In genomic region chrX:169685731-169686130, GRCm38 (mm10) we compare ENCODE assay signal across 11 mouse cellular contexts. TPM values are rescaled to one million over a fixed set of nuclear protein-coding genes. Genes with fewer than 3 reads are reported as not detected.
DNase-seq lines count a peak whose midpoint lies in the region; ATAC-seq lines count a peak whose summit lies in the region.
"Had no signal": no experiment of that assay in that cellular context is flagged by ENCODE, and none has a peak within 500 bp of the region (broad histone marks: within the 10 kb centered on the region; RNA-seq: fewer than 3 reads in every experiment).

No protein-coding gene starts in this region.

- no peaks in the 10 kb centered on the region for H3K9me3 ChIP-seq in forebrain, embryonic 10.5 days
- no peaks in the 10 kb centered on the region for H3K9me3 ChIP-seq in forebrain, embryonic 15.5 days
- H3K9me3 ChIP-seq in lung, embryonic 15.5 days: no peaks in the 10 kb centered on the region
- no peaks in the 10 kb centered on the region for H3K9me3 ChIP-seq in limb, embryonic 15.5 days
- no peaks in the 10 kb centered on the region for H3K9me3 ChIP-seq in stomach, embryonic 14.5 days (ENCODE audit: control insufficient read depth, low read depth, low read length)

- 47% methylated on average over 8 of the region's 8 CpGs for WGBS in forebrain, embryonic 10.5 days
- 26% methylated on average over 8 of the region's 8 CpGs for whole genome bisulfite sequencing in forebrain, embryonic 15.5 days
- 14% methylated on average over 8 of the region's 8 CpGs for WGBS in lung, embryonic 15.5 days
- 32% methylated on average over 8 of the region's 8 CpGs for WGBS in limb, embryonic 15.5 days
- WGBS in stomach, embryonic 14.5 days: 27% methylated on average over 8 of the region's 8 CpGs

- H3K4me1 ChIP-seq in forebrain, embryonic 10.5 days: peaks cover 7% of the 10 kb centered on the region; the same call in 1 of the 2 replicates
- no peaks in the 10 kb centered on the region for H3K4me1 ChIP-seq in forebrain, embryonic 15.5 days
- H3K4me1 ChIP-seq in lung, embryonic 15.5 days: no peaks in the 10 kb centered on the region
- H3K4me1 ChIP-seq in limb, embryonic 15.5 days: no peaks in the 10 kb centered on the region
- H3K4me1 ChIP-seq in stomach, embryonic 14.5 days (ENCODE audit: control insufficient read depth, insufficient read depth, low read length): no peaks in the 10 kb centered on the region

- no peak for DNase-seq in forebrain, embryonic 10.5 days (ENCODE audit: extremely low spot score, low spot score)
- no peak for DNase-seq in lung, postnatal 36 days
- DNase-seq in adrenal gland, postnatal 4 days (ENCODE audit: low spot score in 2 of 2): no peak
- DNase-seq in layer of hippocampus, adult 9-11 months: no peak
- DNase-seq: cerebellum, adult 9-10 months; right cerebral cortex, adult 18-20 months; thymus, postnatal 4 days had no signal

- H3K36me3 ChIP-seq in forebrain, embryonic 10.5 days (replicated peaks): no peaks in the 10 kb centered on the region
- no peaks in the 10 kb centered on the region for H3K36me3 ChIP-seq in forebrain, embryonic 15.5 days
- H3K36me3 ChIP-seq in lung, embryonic 15.5 days: no peaks in the 10 kb centered on the region
- H3K36me3 ChIP-seq in limb, embryonic 15.5 days: no peaks in the 10 kb centered on the region
- H3K36me3 ChIP-seq in stomach, embryonic 14.5 days (ENCODE audit: control insufficient read depth, insufficient read depth, low read length): no peaks in the 10 kb centered on the region

- peak overlapping the region; percentile 69; the same call in 1 of the 2 replicates for H3K27ac ChIP-seq in forebrain, embryonic 10.5 days
- H3K27ac ChIP-seq in forebrain, embryonic 15.5 days (replicated peaks): no peak overlapping the region
- no peak overlapping the region for H3K27ac ChIP-seq in lung, embryonic 15.5 days
- H3K27ac ChIP-seq in limb, embryonic 15.5 days: no peak overlapping the region
- no peak overlapping the region for H3K27ac ChIP-seq in stomach, embryonic 14.5 days (ENCODE audit: low read length)

- H3K9ac ChIP-seq in forebrain, embryonic 15.5 days (replicated peaks): no peak overlapping the region
- no peak overlapping the region for H3K9ac ChIP-seq in lung, embryonic 15.5 days
- H3K9ac ChIP-seq in limb, embryonic 15.5 days: no peak overlapping the region
- H3K9ac ChIP-seq in stomach, embryonic 14.5 days (replicated peaks; ENCODE audit: low read depth, low read length): no peak overlapping the region

- H3K4me2 ChIP-seq in forebrain, embryonic 15.5 days (replicated peaks): no peak overlapping the region; the same call in 1 of the 2 replicates
- H3K4me2 ChIP-seq in lung, embryonic 15.5 days: peak overlapping the region; percentile 53
- peak overlapping the region; percentile 32; the same call in 1 of the 2 replicates for H3K4me2 ChIP-seq in limb, embryonic 15.5 days
- peak overlapping the region; percentile 38 for H3K4me2 ChIP-seq in stomach, embryonic 14.5 days (replicated peaks; ENCODE audit: low read depth, low read length)

- no peak for ATAC-seq in forebrain, embryonic 15.5 days (replicated peaks)
- ATAC-seq in lung, embryonic 15.5 days (ENCODE audit: borderline replicate concordance, extremely low read depth, low FRiP score, low TSS enrichment): no peak
- no peak for ATAC-seq in limb, embryonic 15.5 days (ENCODE audit: insufficient number of reproducible peaks, low FRiP score, low TSS enrichment, low read depth)
- no peak for ATAC-seq in stomach, embryonic 14.5 days (ENCODE audit: insufficient number of reproducible peaks, insufficient read depth, low FRiP score, low read depth)

- H3K27me3 ChIP-seq in forebrain, embryonic 10.5 days (ENCODE audit: poor library complexity, severe bottlenecking): peaks cover 97% of the 10 kb centered on the region
- no peaks in the 10 kb centered on the region for H3K27me3 ChIP-seq in forebrain, embryonic 15.5 days
- H3K27me3 ChIP-seq in lung, embryonic 15.5 days: no peaks in the 10 kb centered on the region; the same call in 1 of the 2 replicates
- no peaks in the 10 kb centered on the region; the same call in 1 of the 2 replicates for H3K27me3 ChIP-seq in limb, embryonic 15.5 days
- no peaks in the 10 kb centered on the region for H3K27me3 ChIP-seq in stomach, embryonic 14.5 days (ENCODE audit: control insufficient read depth, insufficient read depth, low read length)

- peak overlapping the region; percentile 42 for H3K4me3 ChIP-seq in forebrain, embryonic 10.5 days
- no peak overlapping the region for H3K4me3 ChIP-seq in forebrain, embryonic 15.5 days
- peak overlapping the region; percentile 35 for H3K4me3 ChIP-seq in lung, embryonic 15.5 days
- H3K4me3 ChIP-seq in limb, embryonic 15.5 days: peak overlapping the region; percentile 36
- H3K4me3 ChIP-seq in stomach, embryonic 14.5 days (ENCODE audit: low read depth, low read length): peak overlapping the region; percentile 28

RNA-seq across cellular contexts. Expression of gene Mid1, which starts 0.7 kb away (rescaled TPM):
- polyA plus RNA-seq in forebrain, embryonic 10.5 days (2016; fragmentation: Nextera tagmentation; extraction: Ambion mirVana): 22.3 and 23.3 TPM in 2 replicates
- polyA plus RNA-seq in forebrain, embryonic 15.5 days (2015; fragmentation: Nextera tagmentation; extraction: Ambion mirVana): 8.6 and 10.3 TPM in 2 replicates
- 6.0 and 6.7 TPM in 2 replicates for polyA plus RNA-seq in lung, embryonic 15.5 days (2015; fragmentation: Nextera tagmentation; extraction: Ambion mirVana)
- polyA plus RNA-seq in limb, embryonic 15.5 days (2015; fragmentation: Nextera tagmentation; extraction: Ambion mirVana): 8.5 and 9.7 TPM in 2 replicates
- polyA plus RNA-seq in stomach, embryonic 14.5 days (2014; fragmentation: Nextera tagmentation; extraction: Ambion mirVana): 13.6 and 14.4 TPM in 2 replicates
- 10 to 100 TPM; 22.7 to 35.3 TPM for total RNA-seq in adrenal gland, postnatal 4 days (2021)
